Mouse (Mus musculus) liver, embryonic 12.5 days (tissue): ENCODE measurements around the gene Oprd1. TPM values are rescaled to one million over a fixed set of nuclear protein-coding genes. Genes with fewer than 3 reads are reported as not detected.

Experiments used
- ATAC-seq: fragments of 200-750 bp; cut with Nextera tagmentation; 2 replicates; pipeline ENCODE4 v1.8.0; 2017; ENCODE audit warnings: moderate number of reproducible peaks, mild to moderate bottlenecking, moderate library complexity
- H3K27ac ChIP-seq: fragments of 300-500 bp; sonication (generic); 2 replicates; pipeline ENCODE4 v1.5.1; 2016; ENCODE audit warnings: mild to moderate bottlenecking
- H3K27me3 ChIP-seq: fragments of 300-500 bp; sonication (generic); replicated peaks from 2 replicates; pipeline ENCODE4 v1.6.1; 2016; ENCODE audit warnings: mild to moderate bottlenecking, moderate library complexity
- H3K36me3 ChIP-seq: fragments of 300-500 bp; sonication (generic); 2 replicates; pipeline ENCODE4 v1.6.1; 2016; ENCODE audit warnings: mild to moderate bottlenecking, moderate library complexity
- H3K4me1 ChIP-seq: fragments of 300-500 bp; sonication (generic); 2 replicates; pipeline ENCODE4 v1.6.1; 2016
- H3K4me2 ChIP-seq: fragments of 300-500 bp; sonication (generic); 2 replicates; pipeline ENCODE4 v1.6.1; 2016; ENCODE audit warnings: mild to moderate bottlenecking, moderate library complexity
- H3K4me3 ChIP-seq: fragments of 300-500 bp; sonication (generic); 2 replicates; pipeline ENCODE4 v1.5.1; 2016; ENCODE audit warnings: mild to moderate bottlenecking, moderate library complexity
- H3K9ac ChIP-seq: fragments of 300-500 bp; sonication (generic); 2 replicates; pipeline ENCODE4 v1.6.1; 2016; ENCODE audit warnings: mild to moderate bottlenecking, moderate library complexity
- H3K9me3 ChIP-seq: fragments of 300-500 bp; sonication (generic); replicated peaks from 2 replicates; pipeline ENCODE4 v1.6.1; 2016; ENCODE audit warnings: mild to moderate bottlenecking, moderate library complexity
- WGBS: fragments of 180-500 bp; shearing (Covaris S2); methylation state at CpG from one replicate; pipeline ENCODE4 v1.1.7; 2016; ENCODE audit not compliant: insufficient replicate concordance; 5-methylcytosine and 5-hydroxymethylcytosine counted together
- polyA plus RNA-seq: library from polyadenylated mRNA; unstranded; fragments of >200 nt; fragmentation: Nextera tagmentation; extraction: Ambion mirVana; gene quantifications from 2 replicates; pipeline ENCODE4 v1.2.1, GENCODE M21; 2016

Gene Oprd1
- polyA plus RNA-seq, 1 experiment from 2014 or later: 0.24 TPM

DNA sequence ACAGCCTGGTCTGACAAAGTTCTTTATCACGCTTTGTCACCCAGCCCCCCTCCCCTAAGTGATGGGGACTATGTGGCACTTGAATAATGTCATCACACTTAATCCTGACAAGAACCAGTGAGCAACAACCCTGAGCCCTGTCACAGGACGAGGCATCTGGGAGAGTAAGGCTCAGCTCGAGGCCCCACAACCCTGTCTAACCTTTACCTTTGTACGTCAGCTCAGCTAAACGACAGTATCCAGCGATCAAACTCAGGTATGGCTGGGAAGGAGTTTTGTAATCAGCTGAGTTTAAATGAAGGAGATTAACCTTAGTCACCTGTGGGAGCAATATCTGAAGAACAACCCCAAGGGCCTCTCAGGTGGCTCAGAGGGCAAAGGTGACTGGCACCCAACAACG lies 12.0 kb downstream of the Oprd1 start:
- Histone ChIP-seq H3K27ac (no peak overlapping the region), H3K4me3 (no peak overlapping the region), H3K36me3 (no peaks in the 10 kb centered on the region), H3K9me3 (no peaks in the 10 kb centered on the region), H3K4me2 (no peak overlapping the region), H3K27me3 (0 out of 2 replicates have a peak, but pooled peaks cover 8% of the 10 kb centered on the region), H3K9ac (no peak overlapping the region), H3K4me1 (no peaks in the 10 kb centered on the region)
- WGBS: 72% methylated on average over 7 of the region's 7 CpGs
- no peak for ATAC-seq

DNA sequence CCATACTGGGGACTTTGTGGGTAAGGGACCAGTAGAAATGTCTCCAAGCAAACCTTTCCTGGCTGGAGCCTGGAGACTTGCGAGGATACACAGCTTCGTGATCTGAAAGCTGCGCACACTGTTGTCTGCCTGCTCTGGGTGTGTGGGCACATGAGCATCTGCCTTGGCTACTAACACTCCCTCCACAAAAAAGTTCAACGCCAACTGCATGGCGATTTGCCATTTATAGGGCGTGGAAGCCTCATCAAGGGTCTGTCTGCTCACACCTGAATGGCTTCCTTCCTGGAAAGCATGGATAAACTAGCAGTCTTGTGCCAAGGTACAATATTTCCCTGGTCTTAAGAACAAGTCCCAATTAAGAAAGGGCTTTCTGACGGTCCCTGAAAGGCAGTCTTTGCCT lies 12.5 kb downstream of the Oprd1 start:
- H3K9ac ChIP-seq: no peak overlapping the region
- WGBS: 78% methylated on average over 7 of the region's 7 CpGs
- no peaks in the 10 kb centered on the region for H3K4me1 ChIP-seq
- ATAC-seq: no peak
- 0 out of 2 replicates have a peak, but pooled peaks cover 4% of the 10 kb centered on the region for H3K27me3 ChIP-seq
- H3K27ac ChIP-seq: no peak overlapping the region
- H3K4me2 ChIP-seq: no peak overlapping the region
- H3K4me3 ChIP-seq: no peak overlapping the region
- H3K36me3 ChIP-seq: no peaks in the 10 kb centered on the region
- H3K9me3 ChIP-seq: no peaks in the 10 kb centered on the region

DNA sequence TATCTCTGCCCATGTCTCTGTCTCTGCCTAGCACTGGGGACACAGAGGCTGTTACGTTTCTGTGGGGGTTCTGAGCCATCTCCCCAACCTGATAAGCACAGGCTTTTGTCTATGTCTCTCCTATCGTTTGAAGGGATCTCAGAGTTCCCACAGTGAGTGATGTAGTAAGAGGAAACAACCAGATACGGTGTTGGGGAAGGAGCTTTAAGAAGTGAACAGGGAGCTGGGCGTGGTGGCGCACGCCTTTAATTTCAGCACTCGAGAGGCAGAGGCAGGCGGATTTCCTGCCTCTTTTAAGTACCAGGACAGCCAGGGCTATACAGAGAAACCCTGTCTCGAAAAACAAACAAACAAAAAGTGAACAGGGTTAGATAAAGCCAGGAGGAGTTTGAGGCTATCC lies 13.2 kb downstream of the Oprd1 start:
- no peak for ATAC-seq
- 0 out of 2 replicates have a peak, but pooled peaks cover 3% of the 10 kb centered on the region for H3K27me3 ChIP-seq
- WGBS: 61% methylated on average over 9 of the region's 9 CpGs

DNA sequence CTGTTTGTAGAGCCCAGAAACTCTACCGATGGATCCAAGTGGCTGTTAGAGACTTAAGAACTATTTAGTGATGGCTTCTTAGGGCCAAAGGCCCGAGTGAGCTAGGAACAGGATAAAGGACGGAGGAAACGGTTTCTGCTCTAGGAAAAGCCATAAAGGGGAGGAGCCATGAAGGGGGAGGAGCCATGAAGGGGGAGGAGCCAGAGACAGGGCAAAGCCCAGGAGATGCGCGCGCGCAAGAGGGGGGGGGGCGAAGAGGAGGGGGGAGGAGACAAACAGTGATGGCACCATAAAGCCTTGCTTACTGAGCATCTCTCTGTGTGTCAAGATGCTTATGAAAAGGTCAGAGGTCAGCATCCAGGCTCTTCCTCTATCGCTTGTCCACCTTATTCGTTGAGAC lies 13.6 kb downstream of the Oprd1 start:
- H3K36me3 ChIP-seq: no peaks in the 10 kb centered on the region
- 0 out of 2 replicates have a peak, but pooled peaks cover 3% of the 10 kb centered on the region for H3K27me3 ChIP-seq
- H3K4me1 ChIP-seq: no peaks in the 10 kb centered on the region
- no peaks in the 10 kb centered on the region for H3K9me3 ChIP-seq
- 63% methylated on average over 11 of the region's 11 CpGs for WGBS
- no peak overlapping the region for H3K27ac ChIP-seq
- H3K4me3 ChIP-seq: no peak overlapping the region
- no peak overlapping the region for H3K9ac ChIP-seq
- no peak overlapping the region for H3K4me2 ChIP-seq
- ATAC-seq: no peak

More for the DNA sequence above, 13.2 kb downstream of the Oprd1 start:
- no peak overlapping the region for H3K4me2 ChIP-seq
- H3K4me1 ChIP-seq: no peaks in the 10 kb centered on the region
- no peak overlapping the region for H3K9ac ChIP-seq
- no peaks in the 10 kb centered on the region for H3K36me3 ChIP-seq
- no peaks in the 10 kb centered on the region for H3K9me3 ChIP-seq
- H3K27ac ChIP-seq: no peak overlapping the region
- no peak overlapping the region for H3K4me3 ChIP-seq

DNA sequence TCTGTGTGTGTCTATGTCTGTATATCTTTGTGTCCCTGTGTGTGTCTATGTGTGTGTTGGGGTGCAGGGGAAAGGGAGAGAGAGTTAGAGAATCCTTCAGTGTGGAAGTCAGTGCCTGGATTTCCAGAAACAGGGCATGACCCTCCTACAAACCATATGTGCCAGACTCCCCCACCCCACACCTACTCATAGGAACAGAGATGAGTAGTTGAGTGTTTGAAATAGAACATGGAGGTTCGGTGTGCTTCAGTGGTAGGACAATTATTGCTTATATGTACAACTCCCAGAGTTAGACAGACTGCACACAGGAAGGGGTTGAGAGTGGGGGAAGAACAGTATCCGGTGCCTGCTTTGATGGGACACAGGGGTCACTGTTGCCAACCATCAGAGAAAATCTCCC lies 14.2 kb downstream of the Oprd1 start:
- H3K27me3 ChIP-seq: 0 out of 2 replicates have a peak, but pooled peaks cover 3% of the 10 kb centered on the region
- H3K4me3 ChIP-seq: no peak overlapping the region
- no peak overlapping the region for H3K9ac ChIP-seq
- no peak overlapping the region for H3K27ac ChIP-seq
- no peaks in the 10 kb centered on the region for H3K4me1 ChIP-seq
- H3K4me2 ChIP-seq: no peak overlapping the region
- no peaks in the 10 kb centered on the region for H3K9me3 ChIP-seq
- 72% methylated on average over 2 of the region's 2 CpGs for WGBS
- no peak for ATAC-seq
- no peaks in the 10 kb centered on the region for H3K36me3 ChIP-seq

DNA sequence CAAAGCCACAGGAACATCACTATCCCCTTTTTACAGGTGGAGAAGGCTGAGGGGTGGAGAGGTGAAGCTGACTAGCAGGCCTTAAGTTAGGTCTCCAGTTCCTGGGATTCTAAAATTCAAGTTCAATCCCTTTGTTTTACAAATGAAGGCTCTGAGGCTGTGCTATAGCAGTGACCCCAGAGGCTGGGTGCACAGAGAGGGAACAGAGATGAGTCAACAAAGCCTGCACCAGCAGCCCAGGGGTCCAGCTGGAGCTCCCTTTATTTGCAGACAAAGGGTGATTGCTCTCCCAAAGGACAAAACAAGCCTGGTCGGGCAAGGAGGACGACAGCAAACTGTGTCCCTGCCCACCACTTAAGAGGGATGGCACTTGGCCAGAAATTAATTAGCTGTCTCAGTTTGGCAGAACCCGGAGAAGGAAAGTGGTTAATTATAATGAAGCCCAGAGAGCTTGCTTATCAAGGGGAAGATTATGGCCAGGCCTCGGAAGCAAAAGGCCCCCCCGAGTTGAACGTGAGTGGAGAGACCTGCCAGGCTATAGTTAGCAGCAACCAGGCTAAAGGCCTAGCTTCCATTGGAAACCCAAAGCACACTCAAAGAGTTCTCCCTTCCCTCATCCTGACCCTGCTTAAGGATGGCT lies 15.2 kb downstream of the Oprd1 start:
- ATAC-seq: no peak
- Histone ChIP-seq H3K36me3 (no peaks in the 10 kb centered on the region), H3K4me3 (no peak overlapping the region), H3K9me3 (no peaks in the 10 kb centered on the region), H3K4me2 (no peak overlapping the region), H3K27ac (0 out of 2 replicates have a peak overlapping the region, but pooled peaks have one; percentile 32), H3K4me1 (no peaks in the 10 kb centered on the region), H3K9ac (no peak overlapping the region), H3K27me3 (0 out of 2 replicates have a peak, but pooled peaks cover 3% of the 10 kb centered on the region)
- WGBS: 40% methylated on average over 6 of the region's 6 CpGs

DNA sequence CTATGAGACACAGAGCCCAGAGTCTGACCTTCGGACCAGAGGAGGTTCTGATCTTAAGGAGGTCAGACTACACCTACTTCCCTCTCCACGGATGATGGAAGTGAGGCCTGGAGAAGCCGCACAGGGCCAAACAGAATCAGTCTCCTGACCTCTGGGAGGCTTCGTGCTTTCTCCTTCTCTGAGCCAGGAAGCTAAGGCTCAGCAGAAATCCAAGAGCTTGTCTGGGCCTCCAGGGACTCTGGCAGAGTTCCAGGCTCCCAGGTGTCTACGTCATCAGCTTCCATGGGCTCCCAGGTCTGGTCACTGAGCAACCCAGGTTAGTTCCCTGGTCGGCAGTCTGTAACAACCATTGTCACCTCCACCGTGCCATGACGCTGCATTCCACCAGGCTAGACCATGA lies 17.2 kb downstream of the Oprd1 start:
- Histone ChIP-seq H3K27ac (no peak overlapping the region), H3K4me2 (no peak overlapping the region), H3K9me3 (no peaks in the 10 kb centered on the region), H3K4me1 (no peaks in the 10 kb centered on the region), H3K4me3 (no peak overlapping the region), H3K27me3 (peaks cover 3% of the 10 kb centered on the region; the same call in 1 of the 2 replicates), H3K36me3 (no peaks in the 10 kb centered on the region), H3K9ac (no peak overlapping the region)
- ATAC-seq: no peak
- WGBS: 67% methylated on average over 8 of the region's 8 CpGs

DNA sequence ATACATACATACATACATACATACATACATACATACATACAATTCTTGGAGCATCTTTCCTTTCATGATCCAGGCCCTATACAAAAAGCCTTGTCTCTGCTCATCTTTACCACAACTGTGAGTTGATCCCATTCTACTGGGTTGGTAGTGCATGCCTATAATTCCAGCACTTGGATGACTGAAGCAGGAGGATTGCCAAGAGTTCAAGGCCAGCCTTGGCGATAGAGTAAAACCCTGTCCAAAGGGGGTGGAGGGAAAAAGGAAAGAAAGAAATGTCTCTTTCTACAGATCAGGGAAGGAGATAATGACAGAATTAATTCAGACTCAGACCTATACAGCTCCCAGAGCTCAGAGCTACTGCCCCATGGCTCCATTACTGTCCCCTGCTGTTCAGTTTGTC lies 21.1 kb downstream of the Oprd1 start:
- Histone ChIP-seq H3K27me3 (peaks cover 18% of the 10 kb centered on the region), H3K4me3 (no peak overlapping the region), H3K4me1 (no peaks in the 10 kb centered on the region), H3K9me3 (no peaks in the 10 kb centered on the region), H3K9ac (no peak overlapping the region), H3K27ac (no peak overlapping the region), H3K4me2 (no peak overlapping the region), H3K36me3 (no peaks in the 10 kb centered on the region)
- ATAC-seq: no peak
- 79% methylated on average over 1 of the region's 1 CpGs for WGBS

DNA sequence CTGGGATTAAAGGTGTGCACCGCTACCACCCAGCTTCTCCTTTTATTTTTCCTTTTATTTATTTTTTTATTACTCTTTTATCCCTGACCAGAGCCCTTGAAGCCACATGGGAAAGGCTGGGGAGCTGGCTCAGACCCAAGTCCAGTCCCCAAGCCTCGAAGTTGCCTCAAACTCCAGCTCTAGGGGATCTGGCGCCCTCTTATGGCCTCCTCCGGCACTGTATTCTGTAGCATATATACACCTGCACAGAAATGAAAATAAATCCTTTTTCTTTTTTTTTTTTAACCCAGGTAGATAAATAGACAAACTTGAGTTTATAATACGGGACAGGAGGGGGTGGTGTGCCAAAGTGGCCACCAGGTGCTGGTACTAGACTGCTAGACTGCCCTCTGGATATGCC lies 22.6 kb downstream of the Oprd1 start:
- Histone ChIP-seq H3K9ac (no peak overlapping the region), H3K4me2 (no peak overlapping the region), H3K4me1 (no peaks in the 10 kb centered on the region), H3K4me3 (no peak overlapping the region), H3K9me3 (no peaks in the 10 kb centered on the region), H3K27me3 (peaks cover 31% of the 10 kb centered on the region), H3K27ac (no peak overlapping the region), H3K36me3 (no peaks in the 10 kb centered on the region)
- ATAC-seq: no peak
- 56% methylated on average over 5 of the region's 5 CpGs for WGBS

DNA sequence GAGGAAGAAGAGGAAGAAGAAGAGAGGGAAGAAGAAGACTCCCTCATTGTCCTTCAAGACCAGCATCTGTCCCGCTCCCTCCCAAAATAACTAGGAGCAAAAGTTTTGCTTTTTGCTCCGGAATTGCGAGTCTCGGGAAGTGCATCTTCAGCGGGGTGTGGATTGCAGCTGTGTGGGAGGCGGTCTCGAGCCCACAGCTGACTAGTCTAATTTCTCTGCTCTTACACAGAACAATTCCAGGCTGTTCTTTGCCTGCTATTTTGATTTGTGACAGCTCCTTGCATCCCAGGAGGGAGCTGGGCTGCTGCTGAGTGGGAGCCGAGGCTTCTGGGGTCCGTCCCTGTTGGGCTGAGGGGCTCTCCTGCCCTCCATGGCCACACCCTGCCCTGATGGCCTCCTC lies 24.7 kb downstream of the Oprd1 start:
- H3K9me3 ChIP-seq: no peaks in the 10 kb centered on the region
- no peaks in the 10 kb centered on the region for H3K36me3 ChIP-seq
- ATAC-seq: no peak
- H3K27ac ChIP-seq: no peak overlapping the region
- H3K9ac ChIP-seq: no peak overlapping the region
- no peaks in the 10 kb centered on the region for H3K4me1 ChIP-seq
- H3K4me2 ChIP-seq: no peak overlapping the region
- peaks cover 46% of the 10 kb centered on the region for H3K27me3 ChIP-seq
- no peak overlapping the region for H3K4me3 ChIP-seq
- WGBS: 43% methylated on average over 9 of the region's 9 CpGs

DNA sequence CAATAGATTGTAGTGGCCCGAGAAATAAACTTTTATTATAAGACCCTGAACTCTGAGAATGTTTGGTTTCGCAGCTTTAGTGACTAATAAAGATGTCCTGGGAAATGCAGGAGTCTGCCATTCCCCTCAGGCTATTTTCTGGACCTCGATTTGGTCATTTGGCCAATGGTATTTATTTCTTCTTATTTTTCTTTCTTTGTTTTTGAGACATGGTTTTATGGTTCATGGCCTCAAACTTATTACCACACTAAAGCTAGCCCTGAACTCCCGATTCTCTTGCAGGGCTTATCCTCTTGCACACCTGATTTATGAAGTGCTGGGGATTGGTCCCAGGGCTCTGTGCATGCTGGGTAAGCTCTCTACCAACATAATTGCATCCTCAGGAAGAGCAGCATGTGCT lies 28.0 kb downstream of the Oprd1 start:
- H3K36me3 ChIP-seq: no peaks in the 10 kb centered on the region
- H3K27me3 ChIP-seq: peaks cover 79% of the 10 kb centered on the region
- H3K4me2 ChIP-seq: no peak overlapping the region
- H3K27ac ChIP-seq: no peak overlapping the region
- no peak overlapping the region for H3K4me3 ChIP-seq
- H3K9me3 ChIP-seq: no peaks in the 10 kb centered on the region
- WGBS: 61% methylated on average over 4 of the region's 4 CpGs
- H3K4me1 ChIP-seq: peaks cover 11% of the 10 kb centered on the region; the same call in 1 of the 2 replicates
- no peak for ATAC-seq
- no peak overlapping the region for H3K9ac ChIP-seq

DNA sequence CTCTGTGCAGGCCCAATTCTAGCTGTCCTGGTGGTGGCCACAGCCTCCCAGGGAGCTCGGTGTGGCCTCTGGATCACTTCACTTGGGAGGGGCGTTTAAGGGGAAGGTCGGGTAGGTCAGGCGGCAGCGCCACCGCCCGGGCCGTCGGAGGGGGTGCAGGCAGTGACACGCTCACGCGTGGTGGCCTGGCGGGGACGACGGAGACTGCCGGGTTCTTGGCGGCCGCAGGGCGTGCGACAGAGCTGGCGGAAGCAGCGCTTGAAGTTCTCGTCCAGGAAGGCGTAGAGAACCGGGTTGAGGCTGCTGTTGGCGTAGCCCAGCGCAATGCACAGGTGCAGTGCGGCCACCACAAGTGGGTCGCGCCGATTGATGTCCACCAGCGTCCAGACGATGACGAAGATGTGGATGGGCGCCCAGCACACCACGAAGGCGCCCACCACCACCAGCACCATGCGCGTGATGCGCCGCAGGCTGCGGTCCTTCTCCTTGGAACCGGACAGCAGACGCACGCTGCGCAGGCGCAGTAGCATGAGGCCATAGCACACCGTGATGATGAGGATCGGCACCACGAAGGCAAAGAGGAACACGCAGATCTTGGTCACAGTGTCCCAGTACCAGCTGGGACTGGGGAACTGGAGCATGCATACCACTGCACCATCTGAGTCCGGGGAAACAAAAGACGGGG lies 30.7 kb downstream of the Oprd1 start:
- Histone ChIP-seq H3K4me1 (peaks cover 11% of the 10 kb centered on the region; the same call in 1 of the 2 replicates), H3K4me2 (peak overlapping the region; percentile 58), H3K4me3 (peak overlapping the region; percentile 30), H3K27ac (no peak overlapping the region), H3K27me3 (peaks cover 83% of the 10 kb centered on the region), H3K9ac (no peak overlapping the region), H3K36me3 (no peaks in the 10 kb centered on the region), H3K9me3 (no peaks in the 10 kb centered on the region)
- ATAC-seq: no peak
- 32% methylated on average over 53 of the region's 53 CpGs for WGBS
